Mouse (Mus musculus): Measurements from ENCODE around the gene Acpp.

The Acpp gene

DNA sequence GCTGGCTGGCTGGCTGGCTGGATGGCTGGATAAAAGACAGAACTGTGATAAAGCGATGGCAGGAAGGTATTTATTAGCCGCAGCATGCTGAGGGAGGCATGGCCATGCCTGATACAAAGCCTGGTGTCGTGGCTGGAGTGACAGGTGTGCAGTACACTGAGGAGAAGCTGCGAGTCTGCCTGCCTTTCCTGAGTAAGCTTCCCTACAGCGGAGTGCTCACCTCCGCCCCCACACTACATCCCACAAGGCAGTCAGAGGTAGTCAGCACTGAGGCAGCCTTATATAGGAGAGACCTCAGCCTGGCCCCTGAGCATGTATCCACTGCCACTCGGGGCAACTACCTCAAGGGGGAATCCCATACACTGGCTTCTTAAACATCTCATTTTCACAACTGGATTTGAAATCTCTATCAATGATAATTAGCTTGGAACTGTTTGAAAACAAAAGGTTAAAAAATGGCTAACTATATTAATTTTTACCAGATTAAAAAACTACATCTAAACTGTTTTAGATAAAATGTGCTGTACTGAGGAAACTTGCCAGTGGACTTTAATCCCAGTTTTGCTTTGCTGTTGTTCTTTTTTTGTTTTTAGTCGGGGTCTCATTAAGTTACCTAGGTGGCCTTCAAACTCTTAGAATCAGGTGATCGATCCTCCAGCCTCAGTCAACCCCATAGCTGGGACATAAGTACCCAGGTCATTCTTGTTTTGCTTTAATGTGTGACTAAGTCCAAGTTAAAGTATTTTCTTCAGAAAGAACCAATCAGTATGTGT lies 83.0 kb downstream of the Acpp start:
- DNase-seq (ENCODE audit: low spot score in 2 of 2): no peak

DNA sequence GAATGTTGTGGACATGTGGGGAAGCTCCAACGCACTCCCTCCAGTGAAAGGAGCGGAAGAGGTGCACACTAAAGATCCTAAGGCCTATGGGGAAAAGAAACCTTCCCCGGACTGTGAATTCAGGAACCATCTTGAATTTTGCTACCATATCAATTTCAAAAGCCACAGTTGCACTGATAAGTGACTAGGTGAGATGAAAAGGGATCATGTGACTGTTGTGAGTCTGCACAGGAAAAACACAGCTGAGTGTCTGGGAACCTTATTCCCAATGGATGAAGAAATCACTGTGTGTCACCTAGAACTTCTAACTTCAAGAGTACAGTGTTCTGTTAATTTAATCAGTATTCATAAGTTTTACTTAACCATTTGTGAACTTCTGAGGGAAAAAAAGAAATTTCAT lies 84.9 kb downstream of the Acpp start:
- DNase-seq (ENCODE audit: low spot score in 2 of 2): no peak

DNA sequence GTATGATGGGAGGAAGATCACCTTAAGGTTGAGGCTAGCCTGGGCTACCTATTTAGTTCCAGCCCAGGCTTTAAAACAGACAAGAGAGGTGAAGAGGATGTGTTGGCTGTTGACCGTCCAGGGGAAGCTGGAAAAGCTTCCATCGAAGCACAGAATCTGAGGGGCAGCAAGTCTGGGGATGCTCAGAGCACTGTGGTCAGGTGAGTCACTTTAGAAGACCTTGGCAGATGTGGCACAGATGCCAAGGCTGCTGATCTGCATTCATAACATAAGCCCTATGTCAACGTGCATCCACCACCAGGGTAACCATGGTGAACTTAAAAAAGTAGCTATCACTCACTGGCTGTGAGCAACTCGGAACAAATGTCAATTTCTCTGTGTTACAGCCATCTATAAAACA lies 85.9 kb downstream of the Acpp start:
- no peak for DNase-seq (ENCODE audit: low spot score in 2 of 2)

DNA sequence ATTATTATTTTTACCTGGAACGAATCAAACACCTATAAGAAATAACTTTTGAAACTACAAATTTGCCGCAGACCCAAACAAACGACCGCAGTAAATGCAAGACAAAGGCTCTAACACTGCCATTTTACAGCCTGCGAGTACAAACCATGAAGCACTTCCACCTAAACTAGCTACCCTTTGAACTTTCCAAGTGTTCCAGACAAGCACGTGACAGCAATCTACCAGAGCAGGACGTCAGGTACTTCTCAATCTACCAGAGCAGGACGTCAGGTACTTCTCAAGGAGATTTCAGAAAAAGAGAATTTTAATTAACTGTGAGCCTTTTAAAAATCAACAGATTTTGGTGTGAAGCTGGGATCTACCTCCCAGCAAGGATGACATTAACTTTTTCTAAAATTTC lies 86.4 kb downstream of the Acpp start:
- no peak for DNase-seq (ENCODE audit: low spot score in 2 of 2)

DNA sequence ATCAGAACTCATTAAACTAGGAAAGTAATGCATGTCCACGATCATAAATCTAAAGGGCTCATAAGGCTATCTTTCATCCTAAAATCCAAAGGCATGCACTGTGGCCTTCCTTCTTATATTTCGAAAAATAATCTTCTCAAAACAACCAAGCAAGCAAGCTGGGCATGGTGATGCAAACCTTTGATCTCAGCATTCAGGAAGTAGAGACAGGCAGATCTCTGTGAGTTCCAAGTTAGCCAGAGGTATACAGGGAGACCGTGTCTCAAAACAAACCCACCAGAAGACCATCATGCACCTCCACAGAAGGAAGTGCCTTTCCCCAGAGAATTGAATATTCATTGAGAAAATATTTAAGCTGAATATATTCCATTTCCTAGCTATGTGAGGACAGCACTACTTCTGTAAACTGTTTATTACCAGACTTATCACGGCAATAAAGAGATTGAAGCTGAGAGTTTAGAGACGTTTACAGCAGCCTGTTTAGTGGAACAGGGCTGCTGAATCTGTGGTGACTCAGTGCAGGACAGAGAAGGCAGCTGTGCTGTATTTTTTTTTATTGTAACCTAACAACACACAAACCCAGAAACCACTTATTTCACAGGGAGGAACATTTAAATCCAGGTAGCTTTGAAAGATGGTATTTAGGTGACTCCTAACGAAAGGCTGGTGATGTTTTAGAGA lies 90.1 kb downstream of the Acpp start:
- no peak for DNase-seq (ENCODE audit: low spot score in 2 of 2)

DNA sequence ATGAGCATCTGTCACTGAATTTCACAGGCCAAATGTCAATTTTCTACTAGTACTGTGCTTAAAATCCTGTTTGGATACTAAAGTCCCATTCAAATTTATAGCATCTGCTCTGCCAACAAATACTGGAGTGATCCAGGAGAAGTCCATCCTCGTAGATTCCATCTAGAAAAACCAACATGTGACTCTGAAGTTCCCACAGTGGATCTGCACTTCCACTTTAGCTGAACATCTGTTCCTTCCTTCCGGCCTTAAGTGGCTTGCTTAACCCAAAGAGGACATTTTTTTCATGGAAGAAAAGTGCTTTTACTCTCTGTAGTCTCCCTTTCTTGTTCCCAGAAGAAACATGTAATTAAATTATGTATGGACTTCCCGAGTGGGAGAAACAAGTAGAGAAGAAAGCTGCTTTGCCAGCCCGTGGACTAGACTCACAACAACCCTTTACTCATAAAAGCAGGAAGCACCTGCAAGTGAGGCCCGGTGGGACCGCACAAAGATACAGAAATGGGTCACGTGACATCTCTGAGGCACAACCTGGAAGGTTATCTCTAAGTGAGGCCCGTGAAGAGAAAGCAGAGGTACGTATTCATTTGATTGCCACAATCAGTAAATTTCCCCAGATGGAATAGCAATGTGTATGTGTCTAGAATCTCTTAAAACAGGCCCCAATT lies 93.6 kb downstream of the Acpp start:
- no peak for DNase-seq (ENCODE audit: low spot score in 2 of 2)

DNA sequence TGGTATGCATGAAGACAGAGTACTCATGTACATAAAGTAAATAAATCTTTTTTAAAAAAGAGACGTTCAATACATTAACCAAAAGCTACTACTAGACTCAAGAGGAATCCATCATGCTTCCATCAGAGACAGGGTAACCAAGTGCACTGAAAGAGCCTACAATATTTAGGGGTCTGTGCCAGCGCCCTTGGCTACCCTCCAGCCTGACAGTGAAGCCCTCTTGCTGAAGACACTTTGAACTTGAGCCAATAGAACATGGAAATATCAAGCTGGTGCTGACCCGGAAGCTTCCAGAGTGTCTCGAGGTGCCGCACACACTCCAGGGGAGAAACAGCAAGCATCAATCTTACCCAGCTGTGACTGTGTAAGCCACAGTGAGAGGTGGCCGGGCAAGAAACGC lies 97.4 kb downstream of the Acpp start:
- no peak for DNase-seq (ENCODE audit: low spot score in 2 of 2)

DNA sequence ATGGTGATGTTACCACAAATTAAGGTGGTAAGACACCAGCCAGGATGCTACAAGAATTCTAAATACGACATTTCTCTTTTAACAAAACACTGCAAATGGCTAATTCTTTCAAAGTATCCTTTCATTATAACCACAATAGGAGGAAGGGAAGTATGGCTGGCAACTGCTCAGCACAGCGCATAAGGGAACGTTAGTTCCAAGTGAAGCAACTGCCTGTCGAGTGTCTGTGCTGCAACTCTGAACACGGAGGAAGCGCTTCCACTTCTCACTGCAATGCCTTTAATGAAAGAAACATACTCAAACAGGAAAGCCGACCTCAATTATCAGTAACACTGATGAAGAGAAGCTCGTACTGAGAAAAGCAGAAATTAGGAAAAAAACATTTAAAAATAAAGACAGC lies 98.5 kb downstream of the Acpp start:
- no peak for DNase-seq (ENCODE audit: low spot score in 2 of 2)

Data from spleen, postnatal 4 days (tissue).